Mouse (Mus musculus) stomach, postnatal 0 days (tissue): ENCODE data around the gene Gltp.

Experiments
- CTCF ChIP-seq: IDR thresholded peaks from 2 replicates; pipeline ENCODE4 v1.5.1; 2016; ENCODE audit warnings: antibody characterized with exemption, low read depth, mild to moderate bottlenecking, moderate library complexity
- EP300 ChIP-seq: optimal IDR thresholded peaks from 2 replicates; pipeline ENCODE3; 2016; ENCODE audit warnings: antibody characterized with exemption

DNA sequence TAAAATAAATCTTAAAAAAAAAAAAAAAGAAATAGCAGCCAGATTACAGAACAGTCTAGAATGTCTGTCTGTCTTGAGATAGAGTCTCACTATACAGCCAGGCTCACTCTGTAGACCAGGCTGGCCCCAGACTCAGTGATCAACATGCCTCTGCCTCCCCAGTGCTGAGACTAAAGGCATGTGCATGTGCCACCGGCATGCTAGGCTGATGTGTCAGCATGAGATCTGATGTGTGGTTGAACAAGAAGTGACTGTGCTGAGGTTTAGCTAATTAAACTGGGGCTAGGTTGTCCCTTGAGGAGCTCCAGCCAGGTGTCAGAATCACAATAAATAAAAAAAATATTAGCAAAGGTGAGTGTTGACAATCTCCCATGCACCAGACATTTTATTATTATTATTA, 24.1 kb downstream of the Gltp start:
- no peak for TF ChIP-seq CTCF
- TF ChIP-seq EP300, result no peak
